Mouse (Mus musculus) left cerebral cortex, postnatal 4 days (tissue): ENCODE measurements around the gene Emc3. TPM values are rescaled to one million over a fixed set of nuclear protein-coding genes. Genes with fewer than 3 reads are reported as not detected.
A peak's percentile ranks its signal among the peaks of the same experiment; 100 is the strongest.

Experiments used
- DNase-seq: peaks from one replicate; pipeline ENCODE4 v3.0.0-alpha.2; 2022
- intact Hi-C: fragments of 180-260 bp; cut with DNase I; formaldehyde crosslinking; loops from one replicate; pipeline ENCODE4 v1.15.1; 2025
- total RNA-seq, 2 experiments: library from RNA; stranded (reverse); gene quantifications; 2 replicates each; pipeline ENCODE4 v1.2.3; 2021

The Emc3 gene
- total RNA-seq, 2 experiments from 2014 or later: 62.3 to 71.1 TPM

GRCm38 (mm10) chr6:113499346-113499745 is 32.1 kb downstream of the Emc3 start:
- intact Hi-C loops: no loop called here
- no peak for DNase-seq

- intact Hi-C loops: no loop called here
- peak; percentile 31 for DNase-seq
Measured at GRCm38 (mm10) chr6:113495071-113495675, 36.3 kb downstream of the Emc3 start.

GRCm38 (mm10) chr6:113494258-113494788 is 37.1 kb downstream of the Emc3 start:
- intact Hi-C loops: no loop called here
- peak; percentile 82 for DNase-seq

GRCm38 (mm10) chr6:113492101-113492864 is 39.2 kb downstream of the Emc3 start:
- DNase-seq: no peak
- intact Hi-C loops: no loop called here

GRCm38 (mm10) chr6:113489410-113489809 is 42.0 kb downstream of the Emc3 start:
- no peak for DNase-seq
- intact Hi-C loops: no loop called here

GRCm38 (mm10) chr6:113487125-113487576 is 44.3 kb downstream of the Emc3 start:
- intact Hi-C loops: no loop called here
- no peak for DNase-seq

- peak; percentile 53 for DNase-seq
- intact Hi-C loops: no loop called here
Measured at GRCm38 (mm10) chr6:113483729-113484128, 47.7 kb downstream of the Emc3 start.

GRCm38 (mm10) chr6:113483100-113483615 is 48.3 kb downstream of the Emc3 start, which contains the start of gene Creld1:
Gene Creld1 (plus strand): TSS chr6:113483297.
- DNase-seq: peak; percentile 95
- intact Hi-C loops: no loop called here

- intact Hi-C loops: no loop called here
Measured at GRCm38 (mm10) chr6:113482477-113483099, 48.9 kb downstream of the Emc3 start.

GRCm38 (mm10) chr6:113480555-113481373 is 50.7 kb downstream of the Emc3 start:
- DNase-seq: no peak
- intact Hi-C loops: no loop called here

More at GRCm38 (mm10) chr6:113482477-113483099, 48.9 kb downstream of the Emc3 start:
- no peak for DNase-seq

- intact Hi-C loops: no loop called here
- DNase-seq: no peak
Measured at GRCm38 (mm10) chr6:113478906-113479305, 52.5 kb downstream of the Emc3 start.

- no peak for DNase-seq
- intact Hi-C loops: no loop called here
Measured at GRCm38 (mm10) chr6:113477353-113477752, 54.1 kb downstream of the Emc3 start.

- intact Hi-C loops: no loop called here
- DNase-seq: no peak
Measured at GRCm38 (mm10) chr6:113473715-113474114, 57.7 kb downstream of the Emc3 start.

- no peak for DNase-seq
Measured at GRCm38 (mm10) chr6:113473246-113473645, 58.2 kb downstream of the Emc3 start.

GRCm38 (mm10) chr6:113472061-113472460 is 59.4 kb downstream of the Emc3 start:
- no peak for DNase-seq
- intact Hi-C loops: no loop called here

More at GRCm38 (mm10) chr6:113473246-113473645, 58.2 kb downstream of the Emc3 start:
- intact Hi-C loops: no loop called here

- no peak for DNase-seq
- intact Hi-C loops: no loop called here
Measured at GRCm38 (mm10) chr6:113471297-113471936, 60.0 kb downstream of the Emc3 start, which contains the start of gene Il17rc. Gene Il17rc (plus strand): TSS chr6:113471427.

- peak; percentile 80 for DNase-seq
- intact Hi-C loops: no loop called here
Measured at GRCm38 (mm10) chr6:113469432-113469831, 62.0 kb downstream of the Emc3 start.

- peak; percentile 69 for DNase-seq
- intact Hi-C loops: no loop called here
Measured at GRCm38 (mm10) chr6:113469021-113469420, 62.4 kb downstream of the Emc3 start.

- intact Hi-C loops: no loop called here
- no peak for DNase-seq
Measured at GRCm38 (mm10) chr6:113468512-113468911, 62.9 kb downstream of the Emc3 start.

GRCm38 (mm10) chr6:113465602-113466001 is 65.8 kb downstream of the Emc3 start:
- peak; percentile 76 for DNase-seq
- intact Hi-C loops: no loop called here
